10 mouse cellular contexts compared by ENCODE assay signal in genomic region chr4:140679038-140679437, GRCm38 (mm10). TPM values are rescaled to one million over a fixed set of nuclear protein-coding genes. Genes with fewer than 3 reads are reported as not detected.
DNase-seq lines count a peak whose midpoint lies in the region; ATAC-seq and TF ChIP-seq lines count a peak whose summit lies in the region.
"Had no signal": no experiment of that assay in that cellular context is flagged by ENCODE, and none has a peak within 500 bp of the region (broad histone marks: within the 10 kb centered on the region; RNA-seq: fewer than 3 reads in every experiment).

No protein-coding gene starts in this region.

- WGBS in intestine, embryonic 14.5 days, result 12% methylated on average over 5 of the region's 5 CpGs
- 14% methylated on average over 5 of the region's 5 CpGs for WGBS in intestine, embryonic 16.5 days
- WGBS in forebrain, postnatal 0 days, result 9% methylated on average over 5 of the region's 5 CpGs
- 19% methylated on average over 5 of the region's 5 CpGs for WGBS in midbrain, postnatal 0 days

- H3K36me3 ChIP-seq in intestine, embryonic 14.5 days (ENCODE audit: control insufficient read depth, insufficient read depth, low read length), result no peaks in the 10 kb centered on the region
- no peaks in the 10 kb centered on the region for H3K36me3 ChIP-seq in intestine, embryonic 16.5 days (ENCODE audit: control insufficient read depth, insufficient read depth, low read length)
- H3K36me3 ChIP-seq in forebrain, postnatal 0 days (ENCODE audit: insufficient read depth), result no peaks in the 10 kb centered on the region
- H3K36me3 ChIP-seq in midbrain, postnatal 0 days (ENCODE audit: insufficient read depth, low read length), result no peaks in the 10 kb centered on the region
- H3K36me3 ChIP-seq: embryonic facial prominence, embryonic 13.5 days; liver, embryonic 15.5 days had no signal

- no peak overlapping the region for H3K4me3 ChIP-seq in intestine, embryonic 14.5 days (ENCODE audit: low read depth, low read length)
- no peak overlapping the region for H3K4me3 ChIP-seq in intestine, embryonic 16.5 days (ENCODE audit: low read length)
- H3K4me3 ChIP-seq in forebrain, postnatal 0 days (ENCODE audit: low read depth, low read length), result no peak overlapping the region
- no peak overlapping the region for H3K4me3 ChIP-seq in midbrain, postnatal 0 days (ENCODE audit: low read depth, low read length)
- H3K4me3 ChIP-seq: embryonic facial prominence, embryonic 13.5 days had no signal

- DNase-seq in intestine, embryonic 14.5 days (ENCODE audit: low spot score), result peak; percentile 73
- DNase-seq in CD8-positive naive resting alpha-beta T cell, adult 2 months (ENCODE audit: low read depth in 2 of 2, low spot score in 2 of 2), result peak; percentile 9 to 26
- peak; percentile 86 for DNase-seq in ZHBTc4 (ENCODE audit: low read depth, low spot score)
- DNase-seq in forebrain, postnatal 0 days, result peak; percentile 60
- DNase-seq in midbrain, postnatal 0 days (ENCODE audit: low spot score), result peak; percentile 35
- no peak for DNase-seq in left cerebral cortex, postnatal 25 days (ENCODE audit: low spot score in 2 of 2)

- no peak for ATAC-seq in intestine, embryonic 14.5 days (replicated peaks; ENCODE audit: low FRiP score, low TSS enrichment, low read depth)
- ATAC-seq in intestine, embryonic 16.5 days, result no peak
- 0 out of 2 replicates have a peak, but pooled peaks have one; percentile 25 for ATAC-seq in forebrain, postnatal 0 days
- 0 out of 2 replicates have a peak, but pooled peaks have one; percentile 41 for ATAC-seq in midbrain, postnatal 0 days (ENCODE audit: low FRiP score)
- ATAC-seq in monocyte, adult 5-6 weeks (replicated peaks; ENCODE audit: insufficient number of reproducible peaks, low FRiP score, low TSS enrichment, poor library complexity, severe bottlenecking), result no peak

- H3K9ac ChIP-seq in intestine, embryonic 14.5 days (ENCODE audit: low read length), result no peak overlapping the region
- no peak overlapping the region for H3K9ac ChIP-seq in intestine, embryonic 16.5 days (ENCODE audit: low read depth, low read length)
- H3K9ac ChIP-seq in forebrain, postnatal 0 days, result no peak overlapping the region
- H3K9ac ChIP-seq in midbrain, postnatal 0 days (replicated peaks; ENCODE audit: low read length, poor library complexity, severe bottlenecking), result no peak overlapping the region
- H3K9ac ChIP-seq: liver, embryonic 15.5 days had no signal

- intact Hi-C loops in left cerebral cortex, postnatal 25 days (cut with DNase I), result loop anchor here (1.0 to 10.0 kb wide), 5 partner anchors 35 to 804 kb away; no protein-coding TSS in a partner anchor

- H3K4me2 ChIP-seq in intestine, embryonic 14.5 days (ENCODE audit: low read length), result no peak overlapping the region
- no peak overlapping the region for H3K4me2 ChIP-seq in intestine, embryonic 16.5 days (ENCODE audit: low read depth, low read length)
- no peak overlapping the region for H3K4me2 ChIP-seq in forebrain, postnatal 0 days (ENCODE audit: low read depth)
- no peak overlapping the region for H3K4me2 ChIP-seq in midbrain, postnatal 0 days (ENCODE audit: low read depth, low read length, poor library complexity, severe bottlenecking)

- H3K27me3 ChIP-seq in intestine, embryonic 14.5 days (replicated peaks; ENCODE audit: control insufficient read depth, insufficient read depth, low read length), result no peaks in the 10 kb centered on the region
- no peaks in the 10 kb centered on the region for H3K27me3 ChIP-seq in intestine, embryonic 16.5 days (replicated peaks; ENCODE audit: control insufficient read depth, insufficient read depth, low read length)
- no peaks in the 10 kb centered on the region for H3K27me3 ChIP-seq in forebrain, postnatal 0 days (ENCODE audit: insufficient read depth, low read length)
- no peaks in the 10 kb centered on the region for H3K27me3 ChIP-seq in midbrain, postnatal 0 days (ENCODE audit: insufficient read depth, low read length)
- H3K27me3 ChIP-seq: embryonic facial prominence, embryonic 13.5 days; liver, embryonic 15.5 days had no signal

- no peaks in the 10 kb centered on the region for H3K9me3 ChIP-seq in intestine, embryonic 14.5 days (ENCODE audit: control insufficient read depth, low read length)
- H3K9me3 ChIP-seq in intestine, embryonic 16.5 days (ENCODE audit: control insufficient read depth, low read length), result no peaks in the 10 kb centered on the region
- H3K9me3 ChIP-seq in forebrain, postnatal 0 days (ENCODE audit: low read length), result no peaks in the 10 kb centered on the region
- no peaks in the 10 kb centered on the region for H3K9me3 ChIP-seq in midbrain, postnatal 0 days (ENCODE audit: low read length)
- H3K9me3 ChIP-seq: embryonic facial prominence, embryonic 13.5 days; liver, embryonic 15.5 days had no signal

- TF ChIP-seq CTCF in forebrain, postnatal 0 days (IDR thresholded peaks at IDR 0.05; ENCODE audit: low read depth), result peak; percentile 84
- TF ChIP-seq CTCF in midbrain, postnatal 0 days (IDR thresholded peaks at IDR 0.05), result peak; percentile 87

- H3K27ac ChIP-seq in intestine, embryonic 14.5 days (ENCODE audit: low read depth), result no peak overlapping the region
- no peak overlapping the region for H3K27ac ChIP-seq in intestine, embryonic 16.5 days (ENCODE audit: low read length)
- H3K27ac ChIP-seq in forebrain, postnatal 0 days (ENCODE audit: low read depth, low read length), result no peak overlapping the region
- H3K27ac ChIP-seq in midbrain, postnatal 0 days (ENCODE audit: low read depth, low read length), result no peak overlapping the region
- H3K27ac ChIP-seq: embryonic facial prominence, embryonic 13.5 days; liver, embryonic 15.5 days had no signal

- H3K4me1 ChIP-seq in intestine, embryonic 14.5 days (replicated peaks; ENCODE audit: control insufficient read depth, insufficient read depth, low read length), result peaks cover 5% of the 10 kb centered on the region
- peaks cover 9% of the 10 kb centered on the region for H3K4me1 ChIP-seq in intestine, embryonic 16.5 days (ENCODE audit: control insufficient read depth, insufficient read depth, low read length)
- no peaks in the 10 kb centered on the region for H3K4me1 ChIP-seq in forebrain, postnatal 0 days (ENCODE audit: insufficient read depth)
- H3K4me1 ChIP-seq in midbrain, postnatal 0 days (ENCODE audit: insufficient read depth, low read length), result 0 out of 2 replicates have a peak, but pooled peaks cover under 1% of the 10 kb centered on the region

RNA-seq across cellular contexts. Expression of gene Arhgef10l, which starts 13.2 kb away (rescaled TPM):
- polyA plus RNA-seq in intestine, embryonic 14.5 days (2014; fragmentation: Nextera tagmentation; extraction: Ambion mirVana), result 15.2 and 16.3 TPM in 2 replicates
- polyA plus RNA-seq in intestine, embryonic 16.5 days (2015; fragmentation: Nextera tagmentation; extraction: Ambion mirVana), result 12.1 and 14.3 TPM in 2 replicates
- total RNA-seq in forebrain, postnatal 0 days (2014; rRNA removed), result 52.5 and 59.0 TPM in 2 replicates
- 13.8 and 16.5 TPM in 2 replicates for polyA plus RNA-seq in forebrain, postnatal 0 days (2015; fragmentation: Nextera tagmentation; extraction: Ambion mirVana)
- total RNA-seq in midbrain, postnatal 0 days (2014; rRNA removed), result 68.7 and 81.1 TPM in 2 replicates
- polyA plus RNA-seq in midbrain, postnatal 0 days (2015; fragmentation: Nextera tagmentation; extraction: Ambion mirVana), result 20.7 and 23.1 TPM in 2 replicates
- 139 to 166 TPM (median 160 TPM) in 3 replicates for total RNA-seq in monocyte, adult 5-6 weeks (2017)
- total RNA-seq in left cerebral cortex, postnatal 25 days (2021), result 10 to 100 TPM; 53.2 to 57.9 TPM

RNA-seq across cellular contexts. Expression of gene Rcc2, which starts 21.3 kb away (rescaled TPM):
- polyA plus RNA-seq in intestine, embryonic 14.5 days (2014; fragmentation: Nextera tagmentation; extraction: Ambion mirVana), result 29.8 and 30.7 TPM in 2 replicates
- 12.6 and 13.7 TPM in 2 replicates for polyA plus RNA-seq in intestine, embryonic 16.5 days (2015; fragmentation: Nextera tagmentation; extraction: Ambion mirVana)
- total RNA-seq in forebrain, postnatal 0 days (2014; rRNA removed), result 55.2 and 62.3 TPM in 2 replicates
- polyA plus RNA-seq in forebrain, postnatal 0 days (2015; fragmentation: Nextera tagmentation; extraction: Ambion mirVana), result 20.3 and 20.8 TPM in 2 replicates
- 40.0 and 51.2 TPM in 2 replicates for total RNA-seq in midbrain, postnatal 0 days (2014; rRNA removed)
- polyA plus RNA-seq in midbrain, postnatal 0 days (2015; fragmentation: Nextera tagmentation; extraction: Ambion mirVana), result 11.5 and 13.2 TPM in 2 replicates
- 37.9 to 43.0 TPM (median 38.5 TPM) in 3 replicates for total RNA-seq in monocyte, adult 5-6 weeks (2017)
- 10 to 100 TPM; 80.4 to 84.3 TPM for total RNA-seq in left cerebral cortex, postnatal 25 days (2021)

Comparison
In these comparisons a context has a peak if more than half of its experiments do, and no peak if none do; other contexts are left out.
1. ATAC-seq: peak in forebrain, postnatal 0 days (single experiment) and midbrain, postnatal 0 days (single experiment); none in intestine, embryonic 14.5 days (single experiment), intestine, embryonic 16.5 days (single experiment) and monocyte, adult 5-6 weeks (single experiment).
2. DNase-seq: peak in intestine, embryonic 14.5 days (single experiment), CD8-positive naive resting alpha-beta T cell, adult 2 months (2 of 2), ZHBTc4 (single experiment), forebrain, postnatal 0 days (single experiment) and midbrain, postnatal 0 days (single experiment); none in left cerebral cortex, postnatal 25 days (0 of 2).